17 mouse cellular contexts compared by ENCODE assay signal in genomic region chr5:115545636-115546035, GRCm38 (mm10). TPM values are rescaled to one million over a fixed set of nuclear protein-coding genes. Genes with fewer than 3 reads are reported as not detected.
DNase-seq lines count a peak whose midpoint lies in the region; ATAC-seq and TF ChIP-seq lines count a peak whose summit lies in the region.
"Had no signal": no experiment of that assay in that cellular context is flagged by ENCODE, and none has a peak within 500 bp of the region (broad histone marks: within the 10 kb centered on the region; RNA-seq: fewer than 3 reads in every experiment).

No protein-coding gene starts in this region.

- 67% methylated on average over 14 of the region's 14 CpGs for WGBS in cerebellum, adult 2 months
- 89% methylated on average over 14 of the region's 14 CpGs for WGBS in kidney, postnatal 0 days
- WGBS in kidney, embryonic 14.5 days: 78% methylated on average over 14 of the region's 14 CpGs
- WGBS in limb, embryonic 15.5 days: 81% methylated on average over 14 of the region's 14 CpGs

- H3K36me3 ChIP-seq in kidney, postnatal 0 days (ENCODE audit: insufficient read depth, low read length): peaks cover 39% of the 10 kb centered on the region
- H3K36me3 ChIP-seq in kidney, embryonic 14.5 days (ENCODE audit: control insufficient read depth, insufficient read depth, low read length): peaks cover 36% of the 10 kb centered on the region
- peaks cover 63% of the 10 kb centered on the region for H3K36me3 ChIP-seq in limb, embryonic 15.5 days

- H3K27ac ChIP-seq in cerebellum, adult 2 months (ENCODE audit: insufficient read depth, low read length): 0 out of 2 replicates have a peak overlapping the region, but pooled peaks have one; percentile 15
- H3K27ac ChIP-seq in kidney, postnatal 0 days: peak overlapping the region; percentile 88
- no peak overlapping the region for H3K27ac ChIP-seq in kidney, embryonic 14.5 days (ENCODE audit: low read depth, low read length)
- 0 out of 2 replicates have a peak overlapping the region, but pooled peaks have one; percentile 1 for H3K27ac ChIP-seq in limb, embryonic 15.5 days
- H3K27ac ChIP-seq: embryonic facial prominence, embryonic 15.5 days; heart, embryonic 15.5 days; hindbrain, embryonic 14.5 days; neural tube, embryonic 15.5 days had no signal

- no peak overlapping the region for H3K4me3 ChIP-seq in cerebellum, adult 2 months (replicated peaks; ENCODE audit: insufficient read depth, low read depth, low read length)
- H3K4me3 ChIP-seq in kidney, postnatal 0 days (replicated peaks; ENCODE audit: low read depth, low read length): no peak overlapping the region
- H3K4me3 ChIP-seq in kidney, embryonic 14.5 days (ENCODE audit: low read length): no peak overlapping the region
- H3K4me3 ChIP-seq in limb, embryonic 15.5 days: no peak overlapping the region
- H3K4me3 ChIP-seq: embryonic facial prominence, embryonic 15.5 days; heart, embryonic 15.5 days; liver, embryonic 13.5 days; megakaryocyte, embryonic 14.5 days; neural tube, embryonic 15.5 days had no signal

- no peaks in the 10 kb centered on the region for H3K9me3 ChIP-seq in kidney, postnatal 0 days (replicated peaks; ENCODE audit: low read length)
- no peaks in the 10 kb centered on the region for H3K9me3 ChIP-seq in kidney, embryonic 14.5 days (ENCODE audit: control insufficient read depth, low read length)
- H3K9me3 ChIP-seq in limb, embryonic 15.5 days: no peaks in the 10 kb centered on the region
- H3K9me3 ChIP-seq: embryonic facial prominence, embryonic 15.5 days; heart, embryonic 15.5 days; liver, embryonic 13.5 days; megakaryocyte, embryonic 14.5 days; neural tube, embryonic 15.5 days had no signal

- no peaks in the 10 kb centered on the region for H3K27me3 ChIP-seq in cerebellum, adult 2 months (ENCODE audit: control insufficient read depth, insufficient read depth, low read length)
- H3K27me3 ChIP-seq in kidney, postnatal 0 days (ENCODE audit: insufficient read depth, low read length): no peaks in the 10 kb centered on the region
- no peaks in the 10 kb centered on the region for H3K27me3 ChIP-seq in kidney, embryonic 14.5 days (ENCODE audit: control insufficient read depth, insufficient read depth, low read length)
- H3K27me3 ChIP-seq in limb, embryonic 15.5 days: no peaks in the 10 kb centered on the region
- H3K27me3 ChIP-seq: embryonic facial prominence, embryonic 15.5 days; heart, embryonic 15.5 days; liver, embryonic 13.5 days; megakaryocyte, embryonic 14.5 days; neural tube, embryonic 15.5 days had no signal

- no peak overlapping the region for H3K4me2 ChIP-seq in kidney, postnatal 0 days (ENCODE audit: low read length)
- no peak overlapping the region for H3K4me2 ChIP-seq in kidney, embryonic 14.5 days (replicated peaks; ENCODE audit: low read depth, low read length)
- H3K4me2 ChIP-seq in limb, embryonic 15.5 days: no peak overlapping the region
- H3K4me2 ChIP-seq: embryonic facial prominence, embryonic 15.5 days; heart, embryonic 15.5 days; hindbrain, embryonic 14.5 days; liver, embryonic 13.5 days; neural tube, embryonic 15.5 days had no signal

- no peak for ATAC-seq in kidney, postnatal 0 days (replicated peaks; ENCODE audit: low FRiP score, low read depth)
- ATAC-seq in kidney, embryonic 14.5 days (ENCODE audit: low FRiP score, low TSS enrichment): no peak
- ATAC-seq in limb, embryonic 15.5 days (ENCODE audit: insufficient number of reproducible peaks, low FRiP score, low TSS enrichment, low read depth): no peak

- TF ChIP-seq CTCF in cerebellum, adult 2 months (IDR thresholded peaks at IDR 0.05; ENCODE audit: borderline replicate concordance, insufficient read depth, low read depth, low read length): no peak
- no peak for TF ChIP-seq CTCF in kidney, postnatal 0 days (IDR thresholded peaks at IDR 0.05; ENCODE audit: low read depth)

- 0 out of 2 replicates have a peak overlapping the region, but pooled peaks have one; percentile 18 for H3K9ac ChIP-seq in kidney, postnatal 0 days (ENCODE audit: low read depth, low read length)
- no peak overlapping the region for H3K9ac ChIP-seq in kidney, embryonic 14.5 days (ENCODE audit: low read depth, low read length)
- H3K9ac ChIP-seq in limb, embryonic 15.5 days: no peak overlapping the region; the same call in 1 of the 2 replicates
- H3K9ac ChIP-seq: embryonic facial prominence, embryonic 15.5 days; heart, embryonic 15.5 days; neural tube, embryonic 15.5 days had no signal

- peaks cover 81% of the 10 kb centered on the region for H3K4me1 ChIP-seq in cerebellum, adult 2 months (ENCODE audit: control insufficient read depth, insufficient read depth, low read length)
- peaks cover 33% of the 10 kb centered on the region for H3K4me1 ChIP-seq in kidney, postnatal 0 days (replicated peaks; ENCODE audit: insufficient read depth, low read length)
- peaks cover 36% of the 10 kb centered on the region for H3K4me1 ChIP-seq in kidney, embryonic 14.5 days (ENCODE audit: control insufficient read depth, insufficient read depth, low read length)
- peaks cover 52% of the 10 kb centered on the region for H3K4me1 ChIP-seq in limb, embryonic 15.5 days

- peak in 1 of 2 experiments; percentile 47 for DNase-seq in cerebellum, adult 2 months
- no peak for DNase-seq in cerebellum, postnatal 10 days
- DNase-seq in kidney, postnatal 0 days (ENCODE audit: low spot score): no peak
- peak; percentile 90 for DNase-seq in lung, postnatal 25 days (ENCODE audit: low spot score)
- no peak for DNase-seq in c-Kit-positive CD71-positive TER-119-positive erythroid progenitor cells, embryonic 14.5 days (ENCODE audit: low spot score)
- no peak for DNase-seq in thymus, adult 18-20 months
- DNase-seq: adrenal gland, postnatal 25 days; kidney, adult 9 months; liver, embryonic 13.5 days; retina, postnatal 1 day had no signal

- no peak for TF ChIP-seq POLR2A in cerebellum, adult 2 months (IDR thresholded peaks at IDR 0.05; ENCODE audit: borderline replicate concordance, insufficient read depth, low read length)

RNA-seq across cellular contexts. Expression of gene Rplp0, which starts 13.6 kb away (rescaled TPM):
- polyA plus RNA-seq in cerebellum, adult 2 months (2012; rRNA removed): 478 and 485 TPM in 2 replicates
- polyA plus RNA-seq in kidney, postnatal 0 days (2015; fragmentation: Nextera tagmentation; extraction: Ambion mirVana): 1,459 and 1,525 TPM in 2 replicates
- polyA plus RNA-seq in kidney, embryonic 14.5 days (2014; fragmentation: Nextera tagmentation; extraction: Ambion mirVana): 1,879 and 2,111 TPM in 2 replicates
- polyA plus RNA-seq in limb, embryonic 15.5 days (2015; fragmentation: Nextera tagmentation; extraction: Ambion mirVana): 1,505 and 1,752 TPM in 2 replicates

RNA-seq across cellular contexts. Expression of gene Gcn1l1, which starts 19.4 kb away (rescaled TPM):
- 39.3 and 40.9 TPM in 2 replicates for polyA plus RNA-seq in cerebellum, adult 2 months (2012; rRNA removed)
- polyA plus RNA-seq in kidney, postnatal 0 days (2015; fragmentation: Nextera tagmentation; extraction: Ambion mirVana): 20.7 and 24.5 TPM in 2 replicates
- polyA plus RNA-seq in kidney, embryonic 14.5 days (2014; fragmentation: Nextera tagmentation; extraction: Ambion mirVana): 44.3 and 56.0 TPM in 2 replicates
- polyA plus RNA-seq in limb, embryonic 15.5 days (2015; fragmentation: Nextera tagmentation; extraction: Ambion mirVana): 32.9 and 36.3 TPM in 2 replicates

RNA-seq across cellular contexts. Expression of gene Pxn, which starts 39.2 kb away (rescaled TPM):
- polyA plus RNA-seq in cerebellum, adult 2 months (2012; rRNA removed): 194 and 240 TPM in 2 replicates
- 48.3 and 53.1 TPM in 2 replicates for polyA plus RNA-seq in kidney, postnatal 0 days (2015; fragmentation: Nextera tagmentation; extraction: Ambion mirVana)
- 21.9 and 22.4 TPM in 2 replicates for polyA plus RNA-seq in kidney, embryonic 14.5 days (2014; fragmentation: Nextera tagmentation; extraction: Ambion mirVana)
- 52.6 and 55.7 TPM in 2 replicates for polyA plus RNA-seq in limb, embryonic 15.5 days (2015; fragmentation: Nextera tagmentation; extraction: Ambion mirVana)
